Mouse (Mus musculus): Measurements from ENCODE around the gene Iqsec1.

Gene Iqsec1

DNA sequence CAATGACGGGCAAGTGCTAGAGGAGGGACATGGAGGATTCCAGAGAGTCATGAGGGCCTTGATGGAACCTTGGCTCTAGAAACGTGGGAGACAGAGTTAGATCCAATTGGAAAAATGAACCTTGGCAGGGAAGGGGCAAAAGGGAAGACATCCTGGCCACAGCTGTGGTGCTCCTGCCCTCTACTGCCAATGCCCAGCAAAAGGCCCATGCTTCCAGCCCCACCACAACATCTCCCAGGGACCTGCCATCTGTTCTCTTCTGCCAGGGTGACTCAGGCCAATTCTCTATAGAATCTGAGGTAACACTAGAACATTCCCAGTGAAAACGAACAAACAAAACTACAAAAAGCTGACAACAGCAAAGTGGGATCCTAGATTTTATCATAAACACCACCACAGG is 173.1 kb downstream of the Iqsec1 start:
- no peak for DNase-seq (ENCODE audit: low spot score)

DNA sequence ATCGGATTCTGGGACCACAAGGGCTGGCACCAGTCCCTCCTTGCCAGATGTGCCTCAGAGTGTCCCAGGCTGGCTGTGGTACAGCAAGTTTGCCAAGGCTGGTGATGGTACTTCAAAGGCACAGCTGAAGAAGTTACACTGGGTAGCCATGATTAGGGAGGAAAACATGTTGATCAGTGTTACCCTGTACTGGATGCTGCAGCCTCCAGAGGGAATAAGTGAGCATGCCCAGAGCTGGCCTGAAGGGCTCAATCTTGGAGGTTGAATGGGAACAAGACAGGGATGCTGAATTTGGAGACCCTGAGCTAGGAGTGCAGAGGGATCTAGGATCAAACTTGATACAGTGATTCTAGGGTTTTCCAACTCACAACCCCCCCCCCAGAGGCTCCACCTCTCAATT is 175.0 kb downstream of the Iqsec1 start:
- DNase-seq (ENCODE audit: low spot score): no peak

DNA sequence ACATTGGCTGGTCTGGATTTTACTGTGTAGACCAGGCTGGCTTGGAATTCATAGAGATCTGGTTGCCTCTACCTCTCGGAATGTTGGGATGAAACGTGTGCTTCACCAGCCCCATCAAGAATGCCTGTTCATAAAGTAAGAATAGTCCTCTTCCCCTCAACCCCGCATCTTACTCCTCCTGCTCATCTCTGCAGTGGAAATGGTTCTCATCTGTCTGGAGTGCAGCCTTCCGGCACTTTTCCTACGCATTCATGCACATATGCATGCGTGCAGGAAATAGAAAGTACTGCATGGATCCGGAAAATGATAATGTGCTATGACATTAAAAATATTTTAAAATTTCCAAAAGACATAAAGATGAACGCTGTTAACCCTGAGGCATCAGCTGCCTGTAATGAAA is 175.9 kb downstream of the Iqsec1 start:
- DNase-seq (ENCODE audit: low spot score): no peak

DNA sequence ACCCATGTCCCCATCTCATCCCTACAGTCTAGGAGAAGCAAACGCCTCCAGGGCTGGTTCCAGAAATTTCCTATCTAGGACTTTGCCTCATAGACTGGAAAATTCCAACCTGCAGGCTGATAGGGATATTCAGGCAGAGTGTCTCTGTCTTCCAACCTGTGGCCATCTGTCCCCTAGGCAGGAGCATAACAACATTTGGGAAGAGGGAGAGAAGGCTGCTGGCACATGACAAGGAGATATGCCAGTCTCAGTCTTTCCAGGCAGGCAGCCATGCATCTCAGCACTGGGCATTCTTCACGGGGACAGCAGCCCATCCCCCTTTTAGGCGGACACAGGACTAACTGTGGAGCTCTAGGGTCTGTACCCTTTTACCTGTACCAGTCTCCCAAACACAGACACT is 176.4 kb downstream of the Iqsec1 start:
- DNase-seq (ENCODE audit: low spot score): no peak

DNA sequence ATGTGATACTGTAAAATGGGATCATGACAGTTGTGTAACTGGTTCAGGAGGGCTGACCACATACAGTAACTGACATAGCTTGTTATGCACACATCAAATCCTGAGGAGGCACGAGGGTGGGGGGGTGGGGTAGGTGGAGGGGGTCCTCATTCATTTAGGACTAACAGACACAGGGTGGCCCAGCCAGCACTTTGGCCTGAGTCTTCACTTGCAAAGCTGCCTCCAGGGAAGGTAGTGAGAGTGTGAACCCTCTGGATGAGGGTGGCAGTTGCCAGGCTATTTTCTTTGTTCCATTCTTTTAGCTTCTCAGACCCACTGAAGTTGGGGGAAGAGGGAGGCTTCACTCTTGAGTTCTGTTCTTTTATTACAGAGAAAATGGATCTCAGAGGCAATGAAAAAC is 177.9 kb downstream of the Iqsec1 start:
- DNase-seq (ENCODE audit: low spot score): no peak

DNA sequence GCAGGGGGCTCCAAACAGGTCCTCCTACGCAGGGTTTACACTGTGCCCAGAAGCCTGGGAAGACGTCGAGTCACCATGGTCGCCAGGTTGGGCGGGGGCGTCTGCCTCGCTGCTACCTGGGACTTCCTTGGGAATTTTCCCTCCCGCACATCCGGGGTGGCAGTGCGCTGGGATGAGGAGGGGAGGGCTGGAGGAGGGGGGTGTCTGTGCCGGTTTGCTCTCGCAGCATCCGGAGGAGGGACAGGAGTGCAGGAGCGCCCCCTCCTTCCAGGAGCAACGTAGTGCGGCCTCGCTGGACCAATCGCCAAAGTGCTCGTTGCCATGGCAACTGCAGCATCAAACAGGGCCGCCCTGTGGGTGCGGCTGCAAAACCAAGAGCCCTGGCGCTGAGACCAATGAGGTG is 178.5 kb downstream of the Iqsec1 start:
- peak; percentile 94 for DNase-seq (ENCODE audit: low spot score)

DNA sequence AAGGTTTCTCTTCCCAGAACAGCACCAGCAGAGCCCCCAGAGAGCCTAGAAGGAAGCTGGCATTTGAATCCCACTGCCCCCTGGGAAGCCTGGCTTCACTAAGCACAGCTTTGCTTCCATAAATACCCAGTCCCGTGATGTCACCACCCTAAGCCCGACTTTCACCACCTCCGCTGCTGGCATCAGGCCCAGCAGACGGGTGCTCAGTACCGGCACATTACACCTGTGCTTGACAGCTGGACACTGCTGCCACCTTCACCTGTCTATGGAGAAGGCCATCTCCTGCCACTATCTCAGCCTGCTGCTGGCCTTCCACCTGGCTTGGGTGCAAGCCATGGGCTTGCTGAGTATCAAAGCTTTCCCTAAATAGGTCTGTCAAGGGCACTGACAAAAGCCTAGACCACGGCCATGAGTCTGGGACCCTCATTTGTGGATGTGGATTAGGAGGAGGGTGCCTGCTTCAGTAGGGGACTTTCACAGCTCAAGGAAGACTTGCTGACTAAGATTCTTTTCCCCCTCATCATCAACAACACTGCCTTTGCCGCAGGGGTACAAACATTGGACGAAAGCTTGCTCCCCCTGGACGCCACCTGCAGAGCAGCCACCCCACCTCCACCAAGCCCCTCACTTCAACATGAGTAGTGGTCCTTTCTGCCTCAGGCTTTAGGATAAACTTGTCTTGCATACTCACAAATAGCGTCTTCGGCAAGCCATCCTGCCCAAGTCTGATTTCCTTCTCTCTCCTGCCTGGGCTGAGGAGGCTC is 179.2 kb downstream of the Iqsec1 start:
- DNase-seq (ENCODE audit: low spot score): peak; percentile 62

DNA sequence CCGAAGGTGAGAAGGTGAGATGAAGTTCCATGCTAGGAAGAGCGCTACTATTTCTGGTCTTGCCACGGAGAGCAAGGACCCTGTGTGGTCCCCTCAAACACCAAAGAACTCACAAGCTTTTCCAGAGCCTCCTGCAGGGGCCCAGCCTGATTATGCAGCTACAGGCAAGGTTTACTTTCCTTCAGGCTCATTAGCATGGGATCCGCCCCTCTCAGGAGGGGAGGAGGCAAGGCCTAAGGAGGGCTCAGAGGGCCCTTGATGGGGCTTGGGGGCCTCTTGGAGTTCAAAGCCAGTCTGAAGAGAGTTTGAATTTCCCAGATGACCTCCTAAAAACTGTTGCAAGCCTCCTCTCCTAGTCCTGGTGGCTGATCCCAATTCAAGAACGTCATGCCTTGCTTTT is 179.9 kb downstream of the Iqsec1 start:
- DNase-seq (ENCODE audit: low spot score): no peak

DNA sequence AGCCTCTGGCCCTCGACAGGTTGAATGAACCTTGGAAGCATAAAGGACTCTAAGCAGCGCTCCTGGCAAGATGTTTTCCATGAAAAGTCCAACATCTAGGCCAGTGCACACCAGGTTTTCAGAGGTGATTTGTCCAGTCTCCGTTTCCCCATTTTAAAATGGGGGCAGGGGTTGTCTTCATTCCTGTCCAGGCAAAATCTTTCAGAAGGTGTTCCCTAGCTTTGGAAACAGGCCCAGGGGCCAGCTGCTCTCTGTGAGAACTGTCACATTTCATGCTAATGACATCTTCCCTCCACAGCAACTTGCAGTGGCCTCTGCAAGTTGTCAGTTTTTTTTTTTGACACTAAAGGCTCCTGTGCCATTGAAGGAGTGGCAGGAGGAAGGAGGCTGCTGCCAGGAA is 180.4 kb downstream of the Iqsec1 start:
- DNase-seq (ENCODE audit: low spot score): no peak

DNA sequence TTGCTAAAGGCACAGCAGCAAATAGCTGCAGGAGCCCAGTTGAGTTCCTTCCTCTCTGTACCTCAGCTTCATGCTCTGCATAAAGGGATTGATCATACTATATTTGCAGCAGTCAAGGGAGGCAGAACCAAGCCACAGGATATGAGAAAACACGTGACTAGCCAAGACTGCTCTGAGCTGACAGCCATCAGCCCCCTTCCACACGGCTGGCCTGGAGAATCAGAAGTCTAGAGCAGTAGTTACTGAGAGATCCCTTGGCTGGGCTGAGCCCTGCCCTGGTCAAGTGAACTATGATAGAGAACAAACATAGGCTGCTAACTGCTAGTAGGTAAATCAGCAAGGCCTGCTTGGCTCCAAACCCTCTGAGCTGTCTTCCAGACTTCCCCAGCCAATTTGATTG is 180.9 kb downstream of the Iqsec1 start:
- no peak for DNase-seq (ENCODE audit: low spot score)

DNA sequence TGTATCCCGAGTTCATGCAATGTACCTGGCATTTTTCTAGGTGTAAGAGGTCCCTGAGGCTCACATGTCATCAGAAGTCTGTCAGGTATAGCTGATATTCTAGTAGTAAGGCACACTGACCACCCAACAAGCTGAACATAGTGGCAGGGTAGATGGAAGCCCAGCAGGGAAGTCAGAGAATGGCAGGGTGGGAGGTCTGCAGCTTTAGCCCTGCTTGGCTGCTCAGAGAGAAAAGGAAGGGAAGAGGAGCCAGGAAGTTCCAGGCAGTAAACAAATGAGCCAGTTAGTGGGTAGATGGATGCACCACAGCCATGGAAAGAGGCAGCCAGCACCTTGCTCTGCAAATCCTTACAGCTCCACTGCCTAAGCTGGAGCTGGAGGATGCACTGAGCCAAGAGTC is 181.7 kb downstream of the Iqsec1 start:
- no peak for DNase-seq (ENCODE audit: low spot score)

DNA sequence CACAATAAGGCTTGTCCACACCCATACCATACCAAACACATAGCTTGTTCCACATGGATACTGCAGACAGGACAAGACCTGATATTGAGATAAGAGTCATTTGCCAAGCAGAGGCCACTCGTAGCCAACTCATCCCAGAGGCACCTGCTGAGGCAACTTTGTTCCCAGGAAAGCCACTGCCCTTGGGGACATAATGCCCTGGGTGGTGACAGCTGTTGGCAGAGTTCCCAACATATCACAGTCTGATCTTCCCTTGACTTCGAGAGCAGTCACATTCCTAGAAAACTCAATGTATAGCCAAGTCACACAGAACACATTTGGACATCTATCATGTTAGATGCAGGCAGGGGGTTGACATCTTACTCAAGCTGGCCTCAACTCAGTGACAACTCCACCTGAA is 183.4 kb downstream of the Iqsec1 start:
- no peak for DNase-seq (ENCODE audit: low spot score)

DNA sequence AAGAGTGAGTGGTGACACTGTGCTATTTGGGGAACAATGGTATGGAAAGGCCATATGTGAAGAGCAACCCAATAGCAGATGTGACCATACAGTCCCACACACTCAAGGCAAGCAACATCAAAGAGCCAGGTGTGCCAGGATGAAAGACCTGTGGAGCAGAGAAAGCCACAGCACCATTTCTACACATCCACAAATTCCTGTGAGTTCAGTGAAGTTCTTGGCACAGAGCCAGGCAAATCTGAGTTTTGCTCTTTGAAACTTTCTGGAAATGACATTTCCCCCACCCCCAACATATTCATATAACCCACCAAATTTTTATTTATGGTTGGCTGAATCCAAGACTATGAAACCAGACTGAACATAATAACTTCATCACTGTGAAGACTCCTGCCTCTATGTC is 183.8 kb downstream of the Iqsec1 start:
- no peak for DNase-seq (ENCODE audit: low spot score)

DNA sequence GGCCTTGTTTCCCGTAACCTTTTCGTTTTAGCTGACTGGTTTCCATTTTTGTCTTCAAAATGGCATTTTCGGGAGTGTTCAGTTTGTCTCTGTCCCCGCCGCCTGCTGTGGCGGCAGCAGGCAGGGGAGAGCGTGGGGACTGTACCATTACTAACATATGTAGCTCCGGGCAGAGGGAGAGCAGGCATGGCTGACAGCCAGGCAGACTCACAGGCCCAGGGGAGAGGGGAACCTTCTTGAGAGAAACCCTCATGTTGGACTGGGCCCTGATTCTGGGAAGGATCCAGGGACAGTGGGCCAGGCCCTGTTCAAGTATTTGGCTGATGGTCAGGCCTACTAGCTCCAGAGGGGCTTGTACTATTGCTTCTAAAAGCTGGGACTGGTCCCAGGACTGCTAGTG is 185.9 kb downstream of the Iqsec1 start:
- peak; percentile 78 for DNase-seq (ENCODE audit: low spot score)

DNA sequence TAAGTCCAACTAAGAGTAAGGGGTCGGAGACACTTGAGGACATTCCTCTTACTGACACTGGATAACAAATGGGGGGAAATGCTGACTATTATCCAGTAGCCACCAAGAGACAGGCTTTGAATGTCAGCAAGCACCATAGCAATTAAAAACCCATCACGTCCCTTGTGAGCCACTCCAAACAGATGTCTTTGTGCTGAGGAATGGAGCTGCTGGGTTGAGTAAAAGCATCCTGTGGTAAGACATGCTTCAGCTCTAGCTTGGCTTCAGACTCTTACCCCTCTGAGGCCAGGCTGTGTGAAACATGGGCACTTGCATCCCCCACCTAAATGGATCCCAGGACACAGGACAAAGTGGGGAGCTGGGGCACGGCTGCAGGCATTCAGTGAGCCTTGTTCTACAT is 186.4 kb downstream of the Iqsec1 start:
- no peak for DNase-seq (ENCODE audit: low spot score)

DNA sequence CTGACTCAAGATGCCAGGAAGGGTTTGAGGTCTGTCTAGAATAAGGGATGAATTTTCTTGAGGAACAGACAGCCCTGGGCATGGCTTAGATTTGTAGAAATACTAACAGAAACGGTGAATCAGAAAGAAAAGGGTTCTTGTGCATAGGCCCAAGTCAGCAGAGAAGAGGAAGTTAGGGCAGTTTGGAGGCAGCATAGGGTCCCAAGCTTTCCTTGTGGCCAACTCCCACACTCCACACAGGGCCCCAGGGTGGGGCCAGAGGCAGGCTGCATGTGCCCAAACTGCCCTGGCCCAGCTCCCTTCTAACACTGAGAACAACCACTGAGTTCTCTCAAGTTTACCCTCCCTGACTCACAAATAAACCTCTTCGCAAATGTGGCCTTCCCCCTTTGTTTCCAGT is 187.7 kb downstream of the Iqsec1 start:
- DNase-seq (ENCODE audit: low spot score): no peak

DNA sequence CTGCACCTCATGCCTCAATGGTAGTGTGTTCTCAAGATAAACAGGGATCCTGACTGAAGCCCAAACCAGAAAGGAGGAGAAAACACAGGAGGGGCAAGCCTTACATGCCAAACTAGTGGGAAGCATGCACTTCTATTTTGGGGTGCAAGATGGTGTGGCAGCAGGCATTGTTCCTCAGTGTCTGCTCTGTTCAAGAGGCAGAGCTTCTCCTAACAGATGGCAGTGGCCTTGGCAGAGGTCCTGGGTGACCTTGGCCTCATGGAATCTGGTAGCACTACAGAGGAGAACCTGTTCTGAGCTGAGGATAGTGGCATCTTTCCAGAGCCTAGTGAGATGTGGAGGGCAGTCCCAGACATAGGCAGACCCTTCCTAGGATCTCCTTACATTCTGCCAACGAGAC is 189.4 kb downstream of the Iqsec1 start:
- DNase-seq (ENCODE audit: low spot score): peak; percentile 77

DNA sequence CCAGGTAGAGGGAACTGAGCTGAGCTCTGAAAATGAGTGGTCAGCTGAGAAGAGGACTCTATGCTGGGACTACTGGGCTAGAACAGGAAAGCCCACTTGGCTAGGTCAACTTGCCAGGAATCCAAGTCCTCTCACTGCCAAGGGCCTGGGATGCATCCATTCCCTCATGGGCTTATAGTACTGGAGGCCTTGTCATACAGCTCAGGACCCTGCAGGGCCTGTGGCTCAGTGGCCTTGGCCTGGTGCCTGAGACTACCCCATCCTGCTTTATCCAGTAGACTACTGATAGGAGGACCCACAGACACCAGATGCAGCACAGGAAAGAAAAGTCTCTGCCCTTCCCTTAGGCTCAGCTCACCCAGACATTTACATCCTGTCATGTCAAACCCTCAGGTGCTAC is 190.3 kb downstream of the Iqsec1 start:
- DNase-seq (ENCODE audit: low spot score): no peak

DNA sequence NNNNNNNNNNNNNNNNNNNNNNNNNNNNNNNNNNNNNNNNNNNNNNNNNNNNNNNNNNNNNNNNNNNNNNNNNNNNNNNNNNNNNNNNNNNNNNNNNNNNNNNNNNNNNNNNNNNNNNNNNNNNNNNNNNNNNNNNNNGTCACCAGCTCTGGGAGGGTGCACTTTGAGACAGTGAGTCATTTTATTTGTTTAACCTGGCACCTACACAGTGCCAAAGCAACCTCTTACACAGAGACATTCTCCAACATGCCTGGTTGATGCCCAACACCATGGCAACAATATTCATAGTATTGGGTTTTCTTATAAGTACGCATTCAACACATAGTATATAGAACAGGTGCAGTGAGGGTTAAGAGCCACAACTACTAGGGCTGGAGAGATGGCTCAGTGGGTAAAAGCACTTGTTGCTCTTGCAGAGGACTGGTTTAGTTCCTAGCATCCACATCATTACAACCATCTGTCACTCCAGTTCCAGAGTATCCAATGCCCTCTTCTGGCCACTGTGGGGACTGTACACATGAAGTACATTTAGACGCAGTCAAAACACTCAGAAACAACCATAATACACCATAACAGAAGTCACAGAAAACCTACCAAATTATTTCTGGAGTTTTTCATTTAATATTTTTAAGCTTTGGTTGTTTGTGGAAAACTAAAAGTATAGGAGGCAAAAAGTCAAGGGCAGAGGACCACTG is 191.4 kb downstream of the Iqsec1 start:
- no peak for DNase-seq (ENCODE audit: low spot score)

DNA sequence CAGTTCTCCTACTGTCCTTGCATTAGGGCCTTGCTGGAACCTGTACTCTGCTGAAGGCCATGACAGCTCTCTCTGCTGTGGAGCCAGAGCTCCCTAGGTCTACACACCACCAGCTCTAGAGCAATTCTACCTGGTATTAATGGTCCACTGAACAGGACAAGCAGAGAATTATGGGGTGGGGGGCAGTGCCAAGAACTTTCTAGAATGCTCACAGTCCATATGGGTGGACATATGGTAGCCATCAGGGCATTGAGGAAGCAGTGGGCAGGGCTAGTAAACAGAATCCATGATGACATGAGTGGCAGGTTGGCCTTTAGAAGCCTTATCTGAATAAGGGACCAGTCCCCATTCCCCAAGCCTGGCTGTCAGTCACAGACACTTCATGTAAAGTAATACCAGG is 197.6 kb downstream of the Iqsec1 start:
- no peak for DNase-seq (ENCODE audit: low spot score)

DNA sequence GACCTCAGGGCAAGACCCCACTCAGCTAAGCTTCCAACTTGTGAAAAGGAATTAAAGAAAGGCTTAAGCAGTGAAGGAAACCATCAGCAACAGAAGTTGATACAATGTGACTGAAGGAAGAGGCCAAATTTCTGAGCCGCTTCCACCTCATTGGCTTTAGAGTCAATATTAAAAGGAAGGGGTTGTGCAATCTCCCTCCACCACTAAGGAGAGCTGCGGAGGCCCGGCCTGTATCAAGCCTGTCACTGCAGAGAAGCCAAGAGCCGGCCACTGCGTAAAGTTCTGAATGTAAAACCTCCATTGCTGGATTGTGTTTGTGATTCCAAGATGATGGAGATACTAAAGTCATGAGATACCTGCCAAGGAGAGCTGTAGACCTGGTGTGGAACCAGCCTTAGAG is 199.0 kb downstream of the Iqsec1 start:
- DNase-seq (ENCODE audit: low spot score): no peak

DNA sequence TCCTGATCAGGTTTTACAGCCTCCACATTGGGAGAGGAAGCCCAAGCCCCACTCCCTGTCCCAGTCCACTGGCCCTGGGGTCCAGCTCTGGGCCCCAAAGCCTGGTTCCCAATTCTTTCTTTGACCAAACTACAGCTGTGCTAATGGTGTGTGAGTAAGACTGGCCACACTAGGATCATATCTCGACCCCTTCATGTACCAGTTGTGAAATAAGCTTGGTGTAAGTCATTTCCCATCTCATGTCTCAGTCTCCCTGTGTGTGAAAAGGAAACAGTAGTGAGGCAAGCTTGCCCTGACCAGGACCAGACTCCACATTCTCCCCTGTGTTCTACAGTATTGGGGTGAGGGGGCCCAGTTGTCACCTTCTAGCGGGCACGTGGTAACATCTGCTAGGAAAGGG is 200.9 kb downstream of the Iqsec1 start:
- DNase-seq (ENCODE audit: low spot score): no peak

DNA sequence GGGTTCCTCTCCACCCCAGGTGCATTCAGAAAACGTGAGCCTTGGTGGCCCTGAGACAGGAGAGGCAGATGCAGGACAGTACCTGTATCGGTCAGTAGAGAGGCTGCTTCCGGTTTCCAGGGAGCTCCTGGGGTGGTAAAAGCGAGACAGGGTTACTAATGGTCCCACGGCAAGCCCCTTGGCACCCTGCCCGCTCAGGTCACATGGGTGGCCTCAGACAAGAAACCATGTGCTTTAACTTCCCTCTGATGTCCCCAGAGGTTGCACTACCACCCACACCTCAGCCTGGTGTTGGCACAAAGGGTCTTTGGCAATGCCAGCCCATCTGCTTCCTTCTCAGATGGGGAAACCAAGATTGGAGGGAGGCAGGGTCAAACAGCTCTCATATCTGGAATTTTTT is 201.4 kb downstream of the Iqsec1 start:
- peak; percentile 60 for DNase-seq (ENCODE audit: low spot score)

DNA sequence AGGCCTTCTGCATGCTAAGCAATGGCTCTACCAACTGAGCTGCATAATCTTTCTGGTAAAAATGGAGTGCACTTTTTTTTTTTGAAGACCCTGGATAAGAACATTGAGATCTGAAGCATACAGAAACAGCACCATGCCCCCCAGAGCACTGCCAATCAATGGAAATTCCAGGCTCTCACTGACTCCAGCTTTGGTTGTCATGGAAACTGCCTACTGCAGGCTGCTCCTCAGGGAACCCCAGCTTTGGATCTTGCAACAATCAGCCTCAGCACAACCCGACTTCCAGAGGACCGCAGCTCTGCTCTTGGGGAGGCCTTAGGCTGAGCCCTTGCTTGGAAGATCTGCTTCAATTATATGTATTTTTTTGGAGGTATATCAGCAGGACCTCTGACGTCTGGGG is 201.9 kb downstream of the Iqsec1 start:
- peak; percentile 56 for DNase-seq (ENCODE audit: low spot score)
